Mouse (Mus musculus): ENCODE measurements around the gene Tm4sf19. TPM values are rescaled to one million over a fixed set of nuclear protein-coding genes. Genes with fewer than 3 reads are reported as not detected.
A peak's percentile ranks its signal among the peaks of the same experiment; 100 is the strongest.

Tm4sf19 gene
- total RNA-seq (2021): not detected
- long read RNA-seq, experiment 1: 0 reads
- long read RNA-seq, experiment 2: 0 reads

GRCm38 (mm10) chr16:32400267-32400666 is at the start of gene Tm4sf19:
Tm4sf19 (plus strand) TSS chr16:32400506.
- Histone ChIP-seq H3K27ac (no peak within 1 kb of the TSS), H3K4me3 (no peak within 1 kb of the TSS)
- DNase-seq: no peak
- no peak for TF ChIP-seq CTCF (IDR thresholded peaks at IDR 0.05)
- intact Hi-C loops (cut with DNase I): no loop called here

GRCm38 (mm10) chr16:32350776-32351175 is 49.5 kb upstream of the Tm4sf19 start:
- no peak for TF ChIP-seq CTCF (IDR thresholded peaks at IDR 0.05)
- intact Hi-C loops (cut with DNase I): no loop called here
- Histone ChIP-seq H3K27ac (peak overlapping the region; percentile 36; the same call in 1 of the 2 replicates), H3K4me3 (no peak overlapping the region)
- DNase-seq: no peak

GRCm38 (mm10) chr16:32363530-32363929 is 36.8 kb upstream of the Tm4sf19 start:
- intact Hi-C loops (cut with DNase I): no loop called here
- Histone ChIP-seq H3K27ac (no peak overlapping the region), H3K4me3 (no peak overlapping the region)
- no peak for TF ChIP-seq CTCF (IDR thresholded peaks at IDR 0.05)
- DNase-seq: no peak

- intact Hi-C loops (cut with DNase I): no loop called here
- no peak overlapping the region for H3K4me3 ChIP-seq
- peak; percentile 58 for DNase-seq
- TF ChIP-seq CTCF (IDR thresholded peaks at IDR 0.05): peak; percentile 67
- no peak overlapping the region for H3K27ac ChIP-seq
Observed at GRCm38 (mm10) chr16:32371351-32371750, 29.0 kb upstream of the Tm4sf19 start.

GRCm38 (mm10) chr16:32379575-32379974 is 20.7 kb upstream of the Tm4sf19 start:
- no peak for TF ChIP-seq CTCF (IDR thresholded peaks at IDR 0.05)
- intact Hi-C loops (cut with DNase I): no loop called here
- DNase-seq: no peak
- Histone ChIP-seq H3K27ac (no peak overlapping the region), H3K4me3 (no peak overlapping the region)

GRCm38 (mm10) chr16:32382901-32383300 is 17.4 kb upstream of the Tm4sf19 start:
- DNase-seq: peak; percentile 51
- TF ChIP-seq CTCF (IDR thresholded peaks at IDR 0.05): no peak
- intact Hi-C loops (cut with DNase I): loop anchor here (5.0 kb wide), 1 partner anchor 44 kb away; no protein-coding TSS in a partner anchor
- no peak overlapping the region for H3K4me3 ChIP-seq
- peak overlapping the region; percentile 58 for H3K27ac ChIP-seq

GRCm38 (mm10) chr16:32384885-32385284 is 15.4 kb upstream of the Tm4sf19 start:
- no peak for TF ChIP-seq CTCF (IDR thresholded peaks at IDR 0.05)
- no peak overlapping the region for H3K27ac ChIP-seq
- H3K4me3 ChIP-seq: no peak overlapping the region
- DNase-seq: no peak
- intact Hi-C loops (cut with DNase I): loop anchor here (5.0 kb wide), 1 partner anchor 42 kb away; no protein-coding TSS in a partner anchor

GRCm38 (mm10) chr16:32386826-32387225 is 13.5 kb upstream of the Tm4sf19 start:
- no peak overlapping the region for H3K4me3 ChIP-seq
- intact Hi-C loops (cut with DNase I): no loop called here
- DNase-seq: no peak
- no peak overlapping the region for H3K27ac ChIP-seq
- TF ChIP-seq CTCF (IDR thresholded peaks at IDR 0.05): no peak

- intact Hi-C loops (cut with DNase I): no loop called here
- no peak overlapping the region for H3K27ac ChIP-seq
- TF ChIP-seq CTCF (IDR thresholded peaks at IDR 0.05): no peak
- H3K4me3 ChIP-seq: no peak overlapping the region
- no peak for DNase-seq
Observed at GRCm38 (mm10) chr16:32389049-32389448, 11.3 kb upstream of the Tm4sf19 start.

- no peak overlapping the region for H3K4me3 ChIP-seq
- no peak for TF ChIP-seq CTCF (IDR thresholded peaks at IDR 0.05)
- H3K27ac ChIP-seq: no peak overlapping the region
- DNase-seq: no peak
- intact Hi-C loops (cut with DNase I): no loop called here
Observed at GRCm38 (mm10) chr16:32389841-32390240, 10.5 kb upstream of the Tm4sf19 start.

GRCm38 (mm10) chr16:32390882-32391281 is 9.4 kb upstream of the Tm4sf19 start:
- H3K4me3 ChIP-seq: no peak overlapping the region
- intact Hi-C loops (cut with DNase I): no loop called here
- H3K27ac ChIP-seq: no peak overlapping the region
- DNase-seq: no peak
- no peak for TF ChIP-seq CTCF (IDR thresholded peaks at IDR 0.05)

GRCm38 (mm10) chr16:32395679-32396540 is 4.4 kb upstream of the Tm4sf19 start:
- intact Hi-C loops (cut with DNase I): no loop called here
- H3K27ac ChIP-seq: peak overlapping the region; percentile 48
- no peak for TF ChIP-seq CTCF (IDR thresholded peaks at IDR 0.05)

GRCm38 (mm10) chr16:32396541-32396835 is 3.8 kb upstream of the Tm4sf19 start:
- intact Hi-C loops (cut with DNase I): no loop called here
- Histone ChIP-seq H3K27ac (peak overlapping the region; percentile 48), H3K4me3 (no peak overlapping the region)
- DNase-seq: no peak
- TF ChIP-seq CTCF (IDR thresholded peaks at IDR 0.05): no peak

More at GRCm38 (mm10) chr16:32395679-32396540, 4.4 kb upstream of the Tm4sf19 start:
- DNase-seq: no peak
- H3K4me3 ChIP-seq: no peak overlapping the region

GRCm38 (mm10) chr16:32398206-32398605 is 2.1 kb upstream of the Tm4sf19 start:
- no peak overlapping the region for H3K27ac ChIP-seq
- intact Hi-C loops (cut with DNase I): no loop called here
- no peak for DNase-seq
- H3K4me3 ChIP-seq: no peak overlapping the region
- no peak for TF ChIP-seq CTCF (IDR thresholded peaks at IDR 0.05)
